Mouse (Mus musculus): ENCODE results near the gene Itpr2. TPM values are rescaled to one million over a fixed set of nuclear protein-coding genes. Genes with fewer than 3 reads are reported as not detected.
A peak's percentile ranks its signal among the peaks of the same experiment; 100 is the strongest.

Itpr2 gene
- polyA plus RNA-seq, 1 experiment from 2014 or later, result 14.4 TPM

GRCm38 (mm10) chr6:146535501-146535900, 33.5 kb upstream of the Itpr2 start:
- 54% methylated on average over 5 of the region's 5 CpGs for WGBS

GRCm38 (mm10) chr6:146533146-146533545, 31.1 kb upstream of the Itpr2 start:
- Histone ChIP-seq H3K27ac (ENCODE audit: low read length) (no peak overlapping the region), H3K27me3 (ENCODE audit: control insufficient read depth, insufficient read depth, low read depth, low read length) (no peaks in the 10 kb centered on the region), H3K4me2 (ENCODE audit: low read depth, low read length) (no peak overlapping the region), H3K4me1 (replicated peaks; ENCODE audit: control insufficient read depth, insufficient read depth, low read length) (peaks cover 9% of the 10 kb centered on the region; the same call in 1 of the 2 replicates), H3K9me3 (ENCODE audit: control insufficient read depth, low read length) (no peaks in the 10 kb centered on the region; the same call in 1 of the 2 replicates), H3K4me3 (ENCODE audit: low read length) (no peak overlapping the region), H3K36me3 (ENCODE audit: control insufficient read depth, insufficient read depth, low read length) (no peaks in the 10 kb centered on the region), H3K9ac (ENCODE audit: low read length) (no peak overlapping the region)
- no peak for ATAC-seq (ENCODE audit: low read depth)
- 85% methylated on average over 4 of the region's 4 CpGs for WGBS

More at GRCm38 (mm10) chr6:146535501-146535900, 33.5 kb upstream of the Itpr2 start:
- Histone ChIP-seq H3K9me3 (ENCODE audit: control insufficient read depth, low read length) (no peaks in the 10 kb centered on the region; the same call in 1 of the 2 replicates), H3K36me3 (ENCODE audit: control insufficient read depth, insufficient read depth, low read length) (no peaks in the 10 kb centered on the region), H3K27me3 (ENCODE audit: control insufficient read depth, insufficient read depth, low read depth, low read length) (no peaks in the 10 kb centered on the region), H3K4me1 (replicated peaks; ENCODE audit: control insufficient read depth, insufficient read depth, low read length) (peaks cover 10% of the 10 kb centered on the region; the same call in 1 of the 2 replicates), H3K4me2 (ENCODE audit: low read depth, low read length) (no peak overlapping the region), H3K27ac (ENCODE audit: low read length) (no peak overlapping the region), H3K4me3 (ENCODE audit: low read length) (no peak overlapping the region), H3K9ac (ENCODE audit: low read length) (no peak overlapping the region)
- peak; percentile 21; the same call in 1 of the 2 replicates for ATAC-seq (ENCODE audit: low read depth)

DNA sequence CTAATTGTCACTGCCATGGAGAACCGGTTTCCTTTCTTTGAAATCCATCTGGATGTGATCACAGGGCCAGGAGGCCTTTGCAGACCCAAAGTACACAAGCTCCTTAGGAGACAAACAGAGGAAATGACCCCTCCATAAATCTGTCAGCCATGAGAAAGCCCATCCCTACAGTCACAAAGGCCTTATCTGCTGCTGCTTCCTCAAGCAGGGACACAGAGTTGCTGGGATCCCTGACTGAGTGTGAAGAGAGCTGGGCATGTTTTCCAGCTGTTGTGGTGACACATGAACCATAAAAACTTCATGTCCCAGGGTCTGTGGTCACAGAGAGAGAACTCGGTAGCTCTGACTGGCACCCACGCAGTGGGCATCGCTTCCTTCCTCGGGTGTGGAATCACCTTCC, 28.7 kb upstream of the Itpr2 start:
- H3K4me1 ChIP-seq (replicated peaks; ENCODE audit: control insufficient read depth, insufficient read depth, low read length), result peaks cover 9% of the 10 kb centered on the region; the same call in 1 of the 2 replicates
- H3K9ac ChIP-seq (ENCODE audit: low read length), result no peak overlapping the region
- H3K27ac ChIP-seq (ENCODE audit: low read length), result peak overlapping the region; percentile 56
- H3K27me3 ChIP-seq (ENCODE audit: control insufficient read depth, insufficient read depth, low read depth, low read length), result no peaks in the 10 kb centered on the region
- no peak overlapping the region for H3K4me3 ChIP-seq (ENCODE audit: low read length)
- H3K4me2 ChIP-seq (ENCODE audit: low read depth, low read length), result no peak overlapping the region
- no peaks in the 10 kb centered on the region for H3K36me3 ChIP-seq (ENCODE audit: control insufficient read depth, insufficient read depth, low read length)
- no peaks in the 10 kb centered on the region; the same call in 1 of the 2 replicates for H3K9me3 ChIP-seq (ENCODE audit: control insufficient read depth, low read length)
- 33% methylated on average over 5 of the region's 5 CpGs for WGBS
- peak; percentile 85 for ATAC-seq (ENCODE audit: low read depth)

- 42% methylated on average over 7 of the region's 7 CpGs for WGBS
Observed at GRCm38 (mm10) chr6:146530363-146530762, 28.3 kb upstream of the Itpr2 start.

GRCm38 (mm10) chr6:146527537-146527936, 25.5 kb upstream of the Itpr2 start:
- no peaks in the 10 kb centered on the region for H3K27me3 ChIP-seq (ENCODE audit: control insufficient read depth, insufficient read depth, low read depth, low read length)
- H3K36me3 ChIP-seq (ENCODE audit: control insufficient read depth, insufficient read depth, low read length), result no peaks in the 10 kb centered on the region
- no peak overlapping the region for H3K4me2 ChIP-seq (ENCODE audit: low read depth, low read length)
- no peak overlapping the region for H3K9ac ChIP-seq (ENCODE audit: low read length)
- no peak for ATAC-seq (ENCODE audit: low read depth)
- H3K4me1 ChIP-seq (replicated peaks; ENCODE audit: control insufficient read depth, insufficient read depth, low read length), result peaks cover 9% of the 10 kb centered on the region; the same call in 1 of the 2 replicates
- 0 out of 2 replicates have a peak, but pooled peaks cover 2% of the 10 kb centered on the region for H3K9me3 ChIP-seq (ENCODE audit: control insufficient read depth, low read length)
- no peak overlapping the region for H3K27ac ChIP-seq (ENCODE audit: low read length)
- 86% methylated on average over 2 of the region's 2 CpGs for WGBS
- H3K4me3 ChIP-seq (ENCODE audit: low read length), result no peak overlapping the region

More at GRCm38 (mm10) chr6:146530363-146530762, 28.3 kb upstream of the Itpr2 start:
- no peaks in the 10 kb centered on the region for H3K36me3 ChIP-seq (ENCODE audit: control insufficient read depth, insufficient read depth, low read length)
- peak overlapping the region; percentile 50 for H3K27ac ChIP-seq (ENCODE audit: low read length)
- no peak overlapping the region for H3K4me2 ChIP-seq (ENCODE audit: low read depth, low read length)
- H3K9ac ChIP-seq (ENCODE audit: low read length), result no peak overlapping the region
- ATAC-seq (ENCODE audit: low read depth), result peak; percentile 77
- no peaks in the 10 kb centered on the region for H3K9me3 ChIP-seq (ENCODE audit: control insufficient read depth, low read length)
- peaks cover 9% of the 10 kb centered on the region; the same call in 1 of the 2 replicates for H3K4me1 ChIP-seq (replicated peaks; ENCODE audit: control insufficient read depth, insufficient read depth, low read length)
- no peaks in the 10 kb centered on the region for H3K27me3 ChIP-seq (ENCODE audit: control insufficient read depth, insufficient read depth, low read depth, low read length)
- H3K4me3 ChIP-seq (ENCODE audit: low read length), result no peak overlapping the region

GRCm38 (mm10) chr6:146525500-146525899, 23.5 kb upstream of the Itpr2 start:
- Histone ChIP-seq H3K27ac (ENCODE audit: low read length) (no peak overlapping the region), H3K9ac (ENCODE audit: low read length) (no peak overlapping the region), H3K4me2 (ENCODE audit: low read depth, low read length) (no peak overlapping the region), H3K4me3 (ENCODE audit: low read length) (no peak overlapping the region), H3K27me3 (ENCODE audit: control insufficient read depth, insufficient read depth, low read depth, low read length) (no peaks in the 10 kb centered on the region), H3K9me3 (ENCODE audit: control insufficient read depth, low read length) (0 out of 2 replicates have a peak, but pooled peaks cover 2% of the 10 kb centered on the region), H3K36me3 (ENCODE audit: control insufficient read depth, insufficient read depth, low read length) (no peaks in the 10 kb centered on the region), H3K4me1 (replicated peaks; ENCODE audit: control insufficient read depth, insufficient read depth, low read length) (0 out of 2 replicates have a peak, but pooled peaks cover 3% of the 10 kb centered on the region)
- ATAC-seq (ENCODE audit: low read depth), result no peak
- WGBS, result 81% methylated on average over 2 of the region's 2 CpGs

- H3K4me3 ChIP-seq (ENCODE audit: low read length), result no peak overlapping the region
- no peaks in the 10 kb centered on the region for H3K36me3 ChIP-seq (ENCODE audit: control insufficient read depth, insufficient read depth, low read length)
- no peak for ATAC-seq (ENCODE audit: low read depth)
- H3K9ac ChIP-seq (ENCODE audit: low read length), result no peak overlapping the region
- H3K4me1 ChIP-seq (replicated peaks; ENCODE audit: control insufficient read depth, insufficient read depth, low read length), result no peaks in the 10 kb centered on the region
- H3K4me2 ChIP-seq (ENCODE audit: low read depth, low read length), result no peak overlapping the region
- no peak overlapping the region for H3K27ac ChIP-seq (ENCODE audit: low read length)
- 0 out of 2 replicates have a peak, but pooled peaks cover 2% of the 10 kb centered on the region for H3K9me3 ChIP-seq (ENCODE audit: control insufficient read depth, low read length)
- no peaks in the 10 kb centered on the region for H3K27me3 ChIP-seq (ENCODE audit: control insufficient read depth, insufficient read depth, low read depth, low read length)
- WGBS, result 74% methylated on average over 5 of the region's 5 CpGs
Observed at GRCm38 (mm10) chr6:146521456-146522245, 19.6 kb upstream of the Itpr2 start.

DNA sequence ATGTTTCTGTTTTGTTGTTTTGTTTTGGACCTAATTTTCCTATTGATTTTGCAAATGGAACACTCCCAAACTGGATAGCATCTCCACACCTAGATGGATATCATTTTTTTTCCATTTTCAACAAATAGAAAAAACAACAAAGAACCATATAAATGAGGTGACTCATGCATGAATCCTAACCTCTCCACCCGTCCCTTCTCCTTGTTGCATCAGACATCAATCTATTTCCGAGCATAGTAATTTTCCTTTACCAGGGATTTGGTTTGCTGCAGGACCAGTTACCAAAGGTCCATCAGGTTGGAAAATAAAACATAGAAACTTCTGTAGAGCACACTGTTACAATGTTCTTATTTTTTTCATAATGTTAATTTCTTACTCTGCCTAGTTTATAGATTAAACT, 17.0 kb upstream of the Itpr2 start:
- 72% methylated on average over 2 of the region's 2 CpGs for WGBS
- Histone ChIP-seq H3K27ac (ENCODE audit: low read length) (no peak overlapping the region), H3K9me3 (ENCODE audit: control insufficient read depth, low read length) (0 out of 2 replicates have a peak, but pooled peaks cover 2% of the 10 kb centered on the region), H3K9ac (ENCODE audit: low read length) (no peak overlapping the region), H3K27me3 (ENCODE audit: control insufficient read depth, insufficient read depth, low read depth, low read length) (no peaks in the 10 kb centered on the region), H3K4me1 (replicated peaks; ENCODE audit: control insufficient read depth, insufficient read depth, low read length) (peaks cover 7% of the 10 kb centered on the region; the same call in 1 of the 2 replicates), H3K36me3 (ENCODE audit: control insufficient read depth, insufficient read depth, low read length) (no peaks in the 10 kb centered on the region), H3K4me3 (ENCODE audit: low read length) (no peak overlapping the region), H3K4me2 (ENCODE audit: low read depth, low read length) (no peak overlapping the region)
- no peak for ATAC-seq (ENCODE audit: low read depth)

GRCm38 (mm10) chr6:146515936-146516335, 13.9 kb upstream of the Itpr2 start:
- Histone ChIP-seq H3K27me3 (ENCODE audit: control insufficient read depth, insufficient read depth, low read depth, low read length) (no peaks in the 10 kb centered on the region), H3K4me1 (replicated peaks; ENCODE audit: control insufficient read depth, insufficient read depth, low read length) (peaks cover 7% of the 10 kb centered on the region; the same call in 1 of the 2 replicates), H3K9ac (ENCODE audit: low read length) (no peak overlapping the region), H3K4me3 (ENCODE audit: low read length) (no peak overlapping the region), H3K9me3 (ENCODE audit: control insufficient read depth, low read length) (no peaks in the 10 kb centered on the region), H3K27ac (ENCODE audit: low read length) (no peak overlapping the region), H3K36me3 (ENCODE audit: control insufficient read depth, insufficient read depth, low read length) (no peaks in the 10 kb centered on the region), H3K4me2 (ENCODE audit: low read depth, low read length) (no peak overlapping the region)
- no peak for ATAC-seq (ENCODE audit: low read depth)
- WGBS, result 55% methylated on average over 6 of the region's 6 CpGs

All from lung, embryonic 16.5 days (tissue).